Mouse (Mus musculus): ENCODE data around the gene Nrip1. TPM values are rescaled to one million over a fixed set of nuclear protein-coding genes. Genes with fewer than 3 reads are reported as not detected.

Gene Nrip1
- total RNA-seq, 2 experiments from 2014 or later: 76.2 to 98.8 TPM

GRCm38 (mm10) chr16:76276271-76276670 lies 97.4 kb downstream of the Nrip1 start:
- DNase-seq: no peak

GRCm38 (mm10) chr16:76275584-76275983 lies 98.0 kb downstream of the Nrip1 start:
- DNase-seq: no peak

GRCm38 (mm10) chr16:76275166-76275565 lies 98.5 kb downstream of the Nrip1 start:
- peak in 1 of 2 experiments; percentile 26 for DNase-seq

DNA sequence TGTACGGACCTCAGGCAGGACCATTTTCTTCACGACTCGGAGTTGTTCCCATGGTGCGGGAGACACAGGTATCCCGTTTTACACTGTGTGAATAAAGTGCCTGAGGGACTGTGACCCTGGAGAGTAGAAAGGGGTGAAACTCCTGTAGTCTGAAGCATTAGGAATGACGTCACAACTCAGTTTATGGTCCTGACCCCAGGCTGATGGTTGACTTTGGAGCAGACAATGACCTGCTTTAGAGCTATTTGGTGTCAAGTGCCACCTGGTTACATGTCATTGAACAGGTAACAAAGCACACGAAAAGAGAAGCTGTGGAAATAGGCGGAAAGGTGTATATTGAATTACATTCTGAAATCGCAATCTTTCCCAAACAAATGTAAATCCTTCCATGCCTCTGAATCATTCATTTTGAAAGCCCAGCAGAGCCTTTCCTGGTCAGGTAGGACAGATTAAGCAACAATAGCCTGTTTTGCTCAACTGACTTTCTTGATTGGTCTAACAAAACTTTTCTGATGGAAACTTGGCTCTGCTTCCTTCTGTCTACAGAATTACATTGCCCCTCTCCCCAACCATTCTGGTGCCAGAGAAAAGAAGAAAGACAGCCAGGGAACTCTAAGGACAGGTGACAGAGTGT lies 106.9 kb downstream of the Nrip1 start:
- no peak for DNase-seq

GRCm38 (mm10) chr16:76265874-76266273 lies 107.8 kb downstream of the Nrip1 start:
- DNase-seq: no peak

GRCm38 (mm10) chr16:76265301-76265700 lies 108.3 kb downstream of the Nrip1 start:
- DNase-seq: no peak

GRCm38 (mm10) chr16:76263393-76263792 lies 110.2 kb downstream of the Nrip1 start:
- no peak for DNase-seq

DNA sequence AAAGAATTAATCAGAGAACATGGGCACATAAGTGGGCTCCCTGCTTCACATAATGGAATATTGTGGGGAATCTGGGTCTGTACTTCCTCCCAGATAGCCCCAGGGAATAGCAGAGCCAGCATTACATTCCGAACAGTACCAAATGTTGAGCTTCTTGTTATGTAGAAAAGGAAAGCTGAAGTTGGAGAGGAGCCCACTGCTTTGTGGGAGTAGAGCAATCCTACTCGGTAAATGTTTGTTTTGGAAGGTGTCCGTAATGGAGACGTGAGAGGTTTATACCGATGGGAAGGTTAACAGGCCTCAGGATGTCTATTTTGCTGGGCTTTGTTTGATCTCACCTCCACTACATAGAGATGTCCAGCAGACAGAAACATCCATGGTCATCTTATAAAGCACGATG lies 113.3 kb downstream of the Nrip1 start:
- no peak for DNase-seq

- DNase-seq: no peak
These were observed 121.8 kb downstream of the Nrip1 start for GRCm38 (mm10) chr16:76251826-76252225.

- DNase-seq: no peak
These were observed 124.1 kb downstream of the Nrip1 start for GRCm38 (mm10) chr16:76249345-76250091.

- peak; percentile 51 to 54 for DNase-seq
These were observed 130.8 kb downstream of the Nrip1 start for GRCm38 (mm10) chr16:76242850-76243249.

GRCm38 (mm10) chr16:76241266-76241665 lies 132.4 kb downstream of the Nrip1 start:
- DNase-seq: no peak

DNA sequence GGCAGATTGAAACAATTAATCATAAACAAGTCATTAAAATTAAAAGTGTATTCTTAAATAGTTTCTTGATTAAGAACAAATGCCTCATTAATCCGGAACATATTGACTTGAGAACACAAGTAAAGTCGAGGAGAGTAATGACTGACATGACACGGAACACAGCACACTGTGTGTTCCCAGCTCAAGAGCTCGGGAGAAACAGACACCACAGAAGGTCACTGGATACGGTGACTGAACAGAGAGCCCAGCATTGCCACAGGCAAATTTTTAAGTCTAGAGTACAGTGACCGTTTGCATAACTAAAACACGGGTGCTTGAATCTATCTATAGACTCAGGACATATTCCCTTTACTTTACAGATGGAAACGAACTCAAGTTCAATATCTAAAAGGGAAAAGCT lies 134.3 kb downstream of the Nrip1 start:
- DNase-seq: no peak

DNA sequence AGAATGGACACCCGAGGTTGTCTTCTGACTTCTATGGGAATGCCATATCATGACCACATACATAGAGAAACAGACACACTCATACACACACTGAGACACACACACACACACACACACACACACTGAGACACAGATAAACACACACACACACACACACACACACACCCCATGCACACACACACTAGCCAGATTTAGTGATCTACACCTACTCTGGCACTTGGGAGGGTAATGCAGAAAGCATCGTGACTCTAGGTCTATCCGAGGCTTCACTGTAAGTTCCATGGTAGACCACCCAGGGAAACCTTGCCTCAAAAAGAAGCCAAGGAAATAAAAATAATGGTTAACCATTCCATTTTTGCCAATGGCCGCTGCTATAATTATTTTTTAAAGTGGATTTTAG lies 134.8 kb downstream of the Nrip1 start:
- DNase-seq: no peak

All from adrenal gland, postnatal 36 days (tissue).